Mouse (Mus musculus) left cerebral cortex, adult 9 months (tissue): ENCODE results near the gene Sirt2.

ENCODE experiments used
- DNase-seq, 2 experiments: peaks; one replicate each; pipeline ENCODE4 v3.0.0; 2022; ENCODE audit warnings: low spot score in 2 of 2

Sirt2 gene

GRCm38 (mm10) chr7:28816201-28816600, 49.7 kb downstream of the Sirt2 start:
- no peak for DNase-seq

- no peak for DNase-seq
These were observed 50.4 kb downstream of the Sirt2 start for GRCm38 (mm10) chr7:28816920-28817319.

- no peak for DNase-seq
These were observed 51.0 kb downstream of the Sirt2 start for GRCm38 (mm10) chr7:28817524-28817923.

GRCm38 (mm10) chr7:28817957-28818356, 51.4 kb downstream of the Sirt2 start:
- DNase-seq: no peak

- DNase-seq: no peak
These were observed 51.9 kb downstream of the Sirt2 start for GRCm38 (mm10) chr7:28818436-28818835.

- DNase-seq: no peak
These were observed 52.4 kb downstream of the Sirt2 start for GRCm38 (mm10) chr7:28818861-28819452.

- DNase-seq: no peak
These were observed 53.0 kb downstream of the Sirt2 start for GRCm38 (mm10) chr7:28819571-28819970.

GRCm38 (mm10) chr7:28820358-28821260, 54.1 kb downstream of the Sirt2 start:
- DNase-seq: no peak

- DNase-seq: peak in 1 of 2 experiments; percentile 69
These were observed 54.8 kb downstream of the Sirt2 start for GRCm38 (mm10) chr7:28821261-28821831.

GRCm38 (mm10) chr7:28822556-28822955, 56.0 kb downstream of the Sirt2 start:
- no peak for DNase-seq

GRCm38 (mm10) chr7:28822993-28823903, 56.7 kb downstream of the Sirt2 start:
- no peak for DNase-seq

GRCm38 (mm10) chr7:28823932-28824331, 57.4 kb downstream of the Sirt2 start:
- no peak for DNase-seq

- DNase-seq: peak; percentile 76 to 90
These were observed 58.6 kb downstream of the Sirt2 start, which contains the start of gene Ech1 for GRCm38 (mm10) chr7:28824941-28825685. TSS of gene Ech1 (plus strand) at chr7:28825217.

GRCm38 (mm10) chr7:28825686-28826401, 59.3 kb downstream of the Sirt2 start:
- DNase-seq: no peak

GRCm38 (mm10) chr7:28826402-28826772, 59.9 kb downstream of the Sirt2 start:
- DNase-seq: no peak

GRCm38 (mm10) chr7:28827338-28827737, 60.8 kb downstream of the Sirt2 start:
- peak in 1 of 2 experiments; percentile 73 for DNase-seq

- no peak for DNase-seq
These were observed 63.3 kb downstream of the Sirt2 start for GRCm38 (mm10) chr7:28829821-28830220.

GRCm38 (mm10) chr7:28830981-28831380, 64.4 kb downstream of the Sirt2 start:
- DNase-seq: no peak

GRCm38 (mm10) chr7:28831411-28832125, 65.0 kb downstream of the Sirt2 start:
- DNase-seq: no peak

- DNase-seq: no peak
These were observed 65.6 kb downstream of the Sirt2 start for GRCm38 (mm10) chr7:28832137-28832536.
